Mouse (Mus musculus) ES-Bruce4 (cell line): ENCODE measurements around the gene Sparcl1. TPM values are rescaled to one million over a fixed set of nuclear protein-coding genes. Genes with fewer than 3 reads are reported as not detected.

Experiments
- H3K27ac ChIP-seq: 2 replicates; pipeline ENCODE4 v1.5.1; 2012; ENCODE audit warnings: low read length, inconsistent platforms; ENCODE audit not compliant: insufficient read depth
- H3K27me3 ChIP-seq: 2 replicates; pipeline ENCODE4 v1.6.1; 2012; ENCODE audit warnings: mild to moderate bottlenecking, low read length, inconsistent platforms; ENCODE audit not compliant: control insufficient read depth, poor library complexity, insufficient read depth, severe bottlenecking
- H3K36me3 ChIP-seq: 2 replicates; pipeline ENCODE4 v1.6.1; 2012; ENCODE audit warnings: inconsistent platforms, mild to moderate bottlenecking, low read length, moderate library complexity; ENCODE audit not compliant: control insufficient read depth, poor library complexity, insufficient read depth, severe bottlenecking
- H3K4me1 ChIP-seq: one replicate; pipeline ENCODE4 v1.8.1; 2011; ENCODE audit warnings: low read length; ENCODE audit not compliant: control insufficient read depth, insufficient read depth
- H3K4me3 ChIP-seq: 2 replicates; pipeline ENCODE4 v1.5.1; 2011; ENCODE audit warnings: low read depth, mild to moderate bottlenecking, low read length
- H3K9ac ChIP-seq: 2 replicates; pipeline ENCODE4 v1.6.1; 2012; ENCODE audit warnings: low read depth, mild to moderate bottlenecking, inconsistent platforms; ENCODE audit not compliant: poor library complexity, severe bottlenecking
- H3K9me3 ChIP-seq: replicated peaks from 2 replicates; pipeline ENCODE4 v1.6.1; 2012; ENCODE audit warnings: mild to moderate bottlenecking, low read length, inconsistent platforms; ENCODE audit not compliant: control insufficient read depth, poor library complexity, insufficient read depth, severe bottlenecking
- CTCF ChIP-seq: IDR thresholded peaks from one replicate; pipeline ENCODE4 v1.8.1; 2011; ENCODE audit warnings: low read depth, low read length
- EP300 ChIP-seq: IDR thresholded peaks from 2 replicates; pipeline ENCODE4 v1.6.1; 2011; ENCODE audit warnings: low read depth, low read length; ENCODE audit not compliant: insufficient read depth
- POLR2A ChIP-seq: IDR thresholded peaks from one replicate; pipeline ENCODE4 v1.8.1; 2011; ENCODE audit warnings: low read length; ENCODE audit not compliant: insufficient read depth
- polyA plus RNA-seq: library from polyadenylated mRNA; stranded (reverse); fragments of >200 nt; gene quantifications from 2 replicates; pipeline ENCODE4 v1.2.4, GENCODE M21; 2011; ENCODE audit warnings: low read depth; ENCODE audit not compliant: missing spikeins, insufficient read depth, insufficient read length

Sparcl1 gene
- polyA plus RNA-seq, 1 experiment: 0.40 TPM

DNA sequence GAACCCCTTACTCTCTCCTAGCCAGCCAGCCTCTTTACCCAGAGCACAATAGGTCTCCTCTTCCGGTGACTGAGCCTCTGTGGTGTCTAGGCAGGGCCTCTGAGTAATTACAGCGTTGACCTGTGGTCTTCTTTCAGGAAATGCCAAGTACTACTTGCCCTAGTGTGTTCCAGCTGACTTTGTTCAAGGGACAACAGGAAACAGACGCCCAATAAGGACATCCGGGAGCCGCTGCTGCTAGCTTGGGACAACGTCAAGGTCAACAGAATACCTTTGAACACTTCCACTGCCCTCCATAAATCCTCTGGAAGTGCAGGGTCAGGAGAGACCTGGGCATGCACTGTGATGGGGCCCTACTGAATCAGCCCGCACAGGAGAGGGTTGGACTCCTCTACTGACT is 35.8 kb upstream of the Sparcl1 start:
- H3K4me1 ChIP-seq: no peaks in the 10 kb centered on the region
- H3K9me3 ChIP-seq: no peaks in the 10 kb centered on the region
- H3K27me3 ChIP-seq: no peaks in the 10 kb centered on the region
- no peak overlapping the region for H3K4me3 ChIP-seq
- no peak overlapping the region for H3K9ac ChIP-seq
- TF ChIP-seq EP300 (no peak), POLR2A (no peak), CTCF (no peak)
- H3K36me3 ChIP-seq: no peaks in the 10 kb centered on the region
- H3K27ac ChIP-seq: no peak overlapping the region

GRCm38 (mm10) chr5:104144057-104144456 is 30.5 kb upstream of the Sparcl1 start:
- Histone ChIP-seq H3K4me1 (no peaks in the 10 kb centered on the region), H3K9me3 (no peaks in the 10 kb centered on the region), H3K27ac (no peak overlapping the region), H3K27me3 (no peaks in the 10 kb centered on the region), H3K36me3 (no peaks in the 10 kb centered on the region), H3K4me3 (no peak overlapping the region), H3K9ac (no peak overlapping the region)
- TF ChIP-seq POLR2A (no peak), CTCF (no peak), EP300 (no peak)

GRCm38 (mm10) chr5:104141067-104141466 is 27.5 kb upstream of the Sparcl1 start:
- H3K9me3 ChIP-seq: no peaks in the 10 kb centered on the region
- TF ChIP-seq EP300 (no peak), POLR2A (no peak), CTCF (no peak)

DNA sequence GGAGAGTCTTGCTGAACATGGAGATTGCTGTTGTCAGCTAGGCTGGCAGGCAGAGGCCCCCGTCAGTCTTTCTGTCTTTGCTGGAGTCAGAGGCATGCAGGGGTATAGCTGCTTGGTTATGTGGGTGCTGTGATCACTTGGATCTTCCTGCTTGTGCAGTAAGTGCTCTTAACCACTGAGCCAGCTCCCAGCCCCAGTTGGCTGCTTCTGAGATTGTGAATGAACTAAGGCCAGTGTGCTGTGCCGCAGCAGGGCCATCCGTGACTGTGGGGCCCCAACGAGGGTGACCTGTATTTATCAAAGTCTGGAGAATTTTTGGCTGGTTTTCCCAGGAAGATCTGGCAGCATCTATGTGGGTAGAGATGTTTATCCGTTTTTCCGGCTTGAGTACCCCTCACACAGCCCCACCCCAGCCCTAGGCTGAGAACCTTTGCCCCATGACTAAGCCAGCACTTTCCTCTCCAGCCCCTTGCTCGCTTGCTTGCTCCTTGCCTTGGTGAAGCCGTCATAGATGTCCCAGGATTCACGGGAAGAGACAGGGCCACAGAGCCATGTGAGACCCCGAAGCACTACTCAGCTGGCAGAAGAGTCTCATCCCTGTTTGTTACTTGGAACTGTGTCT is 24.5 kb upstream of the Sparcl1 start:
- Histone ChIP-seq H3K27me3 (no peaks in the 10 kb centered on the region), H3K4me1 (no peaks in the 10 kb centered on the region), H3K36me3 (no peaks in the 10 kb centered on the region), H3K4me3 (no peak overlapping the region), H3K9me3 (no peaks in the 10 kb centered on the region), H3K9ac (no peak overlapping the region), H3K27ac (no peak overlapping the region)
- TF ChIP-seq CTCF (no peak), POLR2A (no peak), EP300 (no peak)

More at GRCm38 (mm10) chr5:104141067-104141466, 27.5 kb upstream of the Sparcl1 start:
- no peak overlapping the region for H3K9ac ChIP-seq
- H3K4me1 ChIP-seq: no peaks in the 10 kb centered on the region
- no peak overlapping the region for H3K27ac ChIP-seq
- H3K27me3 ChIP-seq: no peaks in the 10 kb centered on the region
- no peaks in the 10 kb centered on the region for H3K36me3 ChIP-seq
- no peak overlapping the region for H3K4me3 ChIP-seq

DNA sequence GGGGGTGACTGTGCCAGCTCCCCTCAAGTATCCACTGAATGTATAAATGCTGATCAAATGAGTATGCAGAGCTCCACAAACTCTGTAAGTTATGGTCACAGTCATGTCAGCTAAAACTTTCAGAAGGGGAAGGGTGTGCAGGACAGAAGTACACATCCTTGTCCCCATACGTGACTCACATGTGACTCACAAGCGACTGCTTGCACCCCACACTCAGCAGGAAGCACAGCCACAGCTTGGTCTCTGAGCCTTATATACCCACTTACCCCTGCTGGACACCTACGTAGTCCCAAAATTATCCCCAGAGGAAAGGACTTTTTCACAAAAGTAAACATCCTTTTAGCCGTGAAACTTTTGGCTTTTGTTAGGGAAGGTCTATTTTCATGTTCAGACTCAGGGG is 20.2 kb upstream of the Sparcl1 start:
- H3K4me1 ChIP-seq: no peaks in the 10 kb centered on the region
- no peak overlapping the region for H3K9ac ChIP-seq
- no peak for TF ChIP-seq EP300
- TF ChIP-seq POLR2A: no peak
- no peak for TF ChIP-seq CTCF
- H3K4me3 ChIP-seq: no peak overlapping the region
- H3K36me3 ChIP-seq: no peaks in the 10 kb centered on the region
- H3K9me3 ChIP-seq: no peaks in the 10 kb centered on the region
- H3K27me3 ChIP-seq: no peaks in the 10 kb centered on the region
- no peak overlapping the region for H3K27ac ChIP-seq

DNA sequence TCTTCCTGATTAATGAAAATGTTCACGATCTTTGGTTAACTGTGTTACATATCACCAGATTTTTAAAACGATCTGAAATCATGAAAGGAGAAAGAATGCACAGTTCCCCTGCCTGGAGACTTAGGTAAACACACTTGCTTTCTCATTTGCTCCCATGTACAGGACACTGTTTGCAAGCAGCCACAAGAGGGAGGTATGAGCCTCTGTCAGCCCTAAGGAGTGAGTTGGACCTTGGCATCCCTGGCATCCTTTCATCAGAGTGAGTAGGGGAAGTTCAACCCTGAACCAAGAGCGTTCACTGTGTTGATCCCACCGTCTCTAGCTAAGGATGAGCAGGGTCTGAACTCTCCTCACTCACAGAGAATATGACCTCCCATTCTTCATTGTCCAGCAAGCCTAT is 18.0 kb upstream of the Sparcl1 start:
- Histone ChIP-seq H3K27ac (no peak overlapping the region), H3K4me1 (no peaks in the 10 kb centered on the region), H3K9ac (no peak overlapping the region), H3K27me3 (no peaks in the 10 kb centered on the region), H3K9me3 (no peaks in the 10 kb centered on the region), H3K36me3 (no peaks in the 10 kb centered on the region), H3K4me3 (no peak overlapping the region)
- TF ChIP-seq CTCF (peak; percentile 22), EP300 (no peak)
